Mouse (Mus musculus) gonadal fat pad, adult 2 months (tissue): Measurements from ENCODE around the gene Tlk1. TPM values are rescaled to one million over a fixed set of nuclear protein-coding genes. Genes with fewer than 3 reads are reported as not detected.
"Not testable (repeated sequence)": the region's sequence is repeated elsewhere in the genome, so short reads cannot be mapped to it uniquely, and the experiment has no call there.

Experiments
- DNase-seq: peaks from one replicate; pipeline ENCODE4 v3.0.0-alpha.2; 2012; ENCODE audit warnings: low read depth
- polyA plus RNA-seq: library from polyadenylated mRNA; depleted of rRNA; stranded (reverse); fragments of >200 nt; gene quantifications from 2 replicates; pipeline ENCODE4 v1.2.3, GENCODE M21; 2012

Gene Tlk1
- polyA plus RNA-seq, 1 experiment, result 14.1 TPM

GRCm38 (mm10) chr2:70833261-70833660, 7.7 kb upstream of the Tlk1 start:
- no peak for DNase-seq

- no peak for DNase-seq
Observed at GRCm38 (mm10) chr2:70831709-70832350, 6.3 kb upstream of the Tlk1 start.

GRCm38 (mm10) chr2:70830683-70831082, 5.2 kb upstream of the Tlk1 start:
- DNase-seq, result no peak

GRCm38 (mm10) chr2:70829946-70830610, 4.5 kb upstream of the Tlk1 start:
- DNase-seq, result no peak

- no peak for DNase-seq
Observed at GRCm38 (mm10) chr2:70827780-70828179, 2.3 kb upstream of the Tlk1 start.

GRCm38 (mm10) chr2:70826436-70827230, 1.1 kb upstream of the Tlk1 start:
- DNase-seq, result no peak

- no peak for DNase-seq
Observed at GRCm38 (mm10) chr2:70824838-70825370, 624 bp downstream of the Tlk1 start.

- no peak for DNase-seq
Observed at GRCm38 (mm10) chr2:70823926-70824800, 1.4 kb downstream of the Tlk1 start.

GRCm38 (mm10) chr2:70823434-70823833, 2.1 kb downstream of the Tlk1 start:
- DNase-seq, result no peak

GRCm38 (mm10) chr2:70816939-70817338, 8.6 kb downstream of the Tlk1 start:
- DNase-seq, result no peak

- DNase-seq, result no peak
Observed at GRCm38 (mm10) chr2:70816016-70816415, 9.5 kb downstream of the Tlk1 start.

- no peak for DNase-seq
Observed at GRCm38 (mm10) chr2:70813608-70814007, 11.9 kb downstream of the Tlk1 start.

GRCm38 (mm10) chr2:70811476-70811875, 14.1 kb downstream of the Tlk1 start:
- peak; percentile 56 for DNase-seq

GRCm38 (mm10) chr2:70809921-70810320, 15.6 kb downstream of the Tlk1 start:
- DNase-seq, result no peak

- DNase-seq, result no peak
Observed at GRCm38 (mm10) chr2:70808681-70809080, 16.8 kb downstream of the Tlk1 start.

- not testable (repeated sequence) for DNase-seq
Observed at GRCm38 (mm10) chr2:70807678-70808077, 17.9 kb downstream of the Tlk1 start.

GRCm38 (mm10) chr2:70806020-70806419, 19.5 kb downstream of the Tlk1 start:
- DNase-seq, result no peak

- not testable (repeated sequence) for DNase-seq
Observed at GRCm38 (mm10) chr2:70803696-70804095, 21.8 kb downstream of the Tlk1 start.

- no peak for DNase-seq
Observed at GRCm38 (mm10) chr2:70802658-70803057, 22.9 kb downstream of the Tlk1 start.

GRCm38 (mm10) chr2:70801543-70801942, 24.0 kb downstream of the Tlk1 start:
- no peak for DNase-seq

- DNase-seq, result no peak
Observed at GRCm38 (mm10) chr2:70800396-70800795, 25.1 kb downstream of the Tlk1 start.
